Mouse (Mus musculus) ovary, postnatal 36 days (tissue): ENCODE results near the gene Olfr1411.

Experiments
- DNase-seq: peaks from one replicate; pipeline ENCODE4 v3.0.0; 2022; ENCODE audit warnings: low spot score, mixed read lengths

The Olfr1411 gene

DNA sequence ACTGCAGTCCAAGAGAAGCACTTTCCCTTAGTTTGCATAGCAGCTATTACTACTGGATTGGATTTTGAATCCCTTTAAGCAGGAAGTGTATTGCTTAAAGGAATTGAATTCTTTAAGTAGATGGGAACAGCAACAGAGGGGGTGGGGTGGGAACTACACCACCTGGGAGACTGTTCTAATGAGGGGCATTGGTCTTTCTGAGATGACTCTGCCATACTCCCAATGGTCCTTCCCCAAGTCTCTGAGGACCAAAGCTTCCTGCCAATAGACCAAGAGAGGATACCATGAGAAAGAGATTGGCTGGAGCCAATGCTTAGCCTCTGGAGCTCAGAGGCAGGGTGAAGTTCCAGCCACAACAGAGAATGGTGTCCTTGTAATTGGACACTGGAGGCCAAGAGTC lies at the start of gene Olfr1411:
TSS of gene Olfr1411 (plus strand) at position 301 of the 400 bp plus-strand sequence.
- no peak for DNase-seq

DNA sequence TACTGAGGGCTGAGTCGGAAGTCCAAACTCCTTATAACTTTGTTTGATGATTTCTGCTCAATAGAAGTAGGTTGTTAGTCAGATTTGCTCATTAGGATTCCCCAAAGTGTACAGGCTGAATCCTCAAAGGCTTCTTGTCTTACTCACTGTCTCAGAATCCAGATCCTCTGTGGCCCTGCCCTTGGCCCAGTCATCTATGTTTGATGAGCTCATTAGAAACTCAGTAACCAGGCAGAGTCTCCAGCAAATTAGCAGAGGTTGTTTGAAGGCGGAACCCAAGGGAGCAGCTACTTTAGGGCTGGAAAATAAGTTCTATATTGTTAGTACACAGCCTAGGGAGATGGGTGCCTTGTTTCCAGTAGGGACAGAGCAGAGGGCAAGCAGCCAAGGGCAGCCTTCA lies 48.3 kb upstream of the Olfr1411 start:
- no peak for DNase-seq

DNA sequence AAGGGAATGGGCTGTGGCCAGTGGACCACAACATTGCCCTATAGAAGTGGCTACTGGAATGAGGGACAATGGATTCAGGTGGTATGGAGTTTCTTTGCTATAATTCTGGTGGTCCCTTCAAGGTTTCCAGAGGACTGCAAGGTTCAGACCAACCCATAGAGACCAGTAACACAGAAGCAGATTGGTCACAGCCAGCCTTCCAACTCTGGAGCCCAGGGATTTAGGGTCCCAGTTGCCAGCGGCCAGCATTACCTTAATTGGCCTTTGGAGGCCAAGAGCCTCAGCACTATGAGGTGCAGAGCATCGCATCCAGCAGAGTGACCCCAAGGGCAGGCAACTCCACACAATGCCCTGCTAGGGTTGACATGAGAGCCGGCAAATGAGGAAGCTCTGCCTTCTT lies 23.2 kb upstream of the Olfr1411 start, which contains the start of gene Olfr1413:
TSS of gene Olfr1413 (plus strand) at position 301 of the 400 bp plus-strand sequence.
- DNase-seq, result no peak

DNA sequence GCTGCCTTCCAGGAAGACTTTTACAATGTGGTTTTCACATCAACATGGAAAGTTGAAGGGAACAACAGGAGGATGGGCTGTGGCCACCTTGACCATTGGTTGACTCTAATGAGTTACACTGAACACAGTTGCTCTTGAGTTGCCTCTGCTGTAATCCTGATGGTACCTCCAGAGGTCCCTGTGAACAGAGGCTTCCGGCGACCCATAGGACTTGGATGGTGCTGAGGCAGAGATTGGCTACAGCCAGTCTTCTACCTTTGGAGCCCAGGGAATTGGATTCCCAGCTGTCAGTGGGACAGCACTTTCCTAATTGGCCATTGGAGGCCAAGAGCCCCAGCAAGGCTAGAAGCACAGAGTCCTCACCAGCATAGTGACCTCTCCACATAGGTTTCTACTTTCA lies 8.7 kb upstream of the Olfr1411 start, which contains the start of gene Olfr1412:
TSS of gene Olfr1412 (plus strand) at position 301 of the 400 bp plus-strand sequence.
- DNase-seq, result no peak

DNA sequence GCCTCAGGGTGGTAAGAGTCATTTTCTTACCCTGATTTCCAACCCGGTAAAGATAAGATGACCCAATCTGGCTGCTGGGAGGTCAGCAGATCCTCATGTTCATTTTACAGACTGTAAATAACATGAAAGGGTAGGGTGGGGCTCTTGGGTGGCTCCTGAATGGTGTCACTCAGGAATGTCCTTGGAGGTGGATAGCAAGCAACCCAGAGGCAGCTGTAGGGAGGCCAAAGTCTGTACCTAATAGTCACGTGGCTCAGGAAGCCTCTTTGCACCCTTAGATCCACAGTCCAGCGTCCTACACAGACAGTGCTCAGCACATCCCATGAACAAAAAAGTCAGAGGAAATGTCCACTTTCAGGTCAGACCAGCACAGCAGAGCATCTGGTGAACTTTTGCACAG lies 1.8 kb downstream of the Olfr1411 start:
- no peak for DNase-seq

- DNase-seq, result no peak
These were observed 11.3 kb downstream of the Olfr1411 start, which contains the start of gene Olfr1410 for GRCm38 (mm10) chr1:92605482-92605881. Gene Olfr1410, plus strand, starts transcription at chr1:92605782.

DNA sequence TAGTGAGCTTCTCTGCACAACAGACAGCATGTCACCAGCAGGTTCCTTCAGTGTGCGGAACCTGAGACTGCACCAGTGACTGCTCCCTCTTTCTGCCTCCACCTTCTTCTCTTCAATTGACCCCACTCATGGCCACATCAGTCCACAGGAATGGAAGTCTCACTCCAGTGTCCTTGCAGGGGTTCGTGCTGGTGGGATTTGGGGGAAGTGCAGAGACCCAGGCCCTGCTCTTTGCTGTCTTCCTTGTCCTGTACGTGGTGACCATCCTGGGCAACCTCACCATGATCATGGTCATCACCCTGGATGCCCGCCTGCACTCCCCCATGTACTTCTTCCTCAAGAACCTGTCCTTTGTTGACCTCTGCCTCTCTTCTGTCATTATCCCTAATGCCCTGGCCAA lies 13.5 kb downstream of the Olfr1411 start:
- no peak for DNase-seq

DNA sequence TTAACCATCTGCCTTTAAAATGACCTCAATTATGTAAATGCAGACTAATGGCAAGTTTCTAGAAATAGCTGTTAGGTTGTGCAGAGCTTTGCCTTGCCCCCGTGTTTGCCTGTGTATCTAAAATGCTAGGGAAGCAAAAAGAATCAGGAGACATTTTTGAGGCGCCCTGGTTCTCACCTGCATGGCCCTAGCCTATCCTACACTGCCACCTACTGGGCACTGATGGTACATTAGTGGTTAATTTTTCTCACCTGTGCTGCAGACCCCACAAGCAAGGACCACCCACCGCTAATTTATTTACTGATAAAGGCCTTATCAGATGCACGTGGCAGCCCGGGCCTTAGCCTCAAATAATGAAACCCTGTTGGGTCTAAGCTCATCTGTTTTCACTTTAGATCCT lies 16.8 kb downstream of the Olfr1411 start:
- DNase-seq, result peak; percentile 11

- no peak for DNase-seq
These were observed 19.0 kb downstream of the Olfr1411 start for GRCm38 (mm10) chr1:92613175-92613574.

DNA sequence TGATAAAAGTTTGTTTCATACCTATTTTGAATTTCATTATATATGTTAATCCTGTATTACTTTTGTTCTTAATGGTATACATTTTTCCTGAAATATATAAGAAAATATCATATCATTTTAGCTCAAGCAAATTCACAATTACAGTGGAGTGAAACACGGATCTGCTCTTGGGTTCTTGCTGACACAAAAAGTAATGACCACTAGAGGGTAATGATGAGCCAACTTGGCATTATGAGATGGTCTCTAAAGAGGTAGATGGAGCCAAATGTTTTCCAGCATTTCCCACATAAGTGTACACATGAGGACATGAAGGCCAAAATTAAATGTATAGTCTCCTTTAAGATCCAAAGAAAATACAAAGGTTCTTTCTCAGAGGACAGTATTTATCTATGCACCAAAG lies 20.3 kb downstream of the Olfr1411 start:
- no peak for DNase-seq

DNA sequence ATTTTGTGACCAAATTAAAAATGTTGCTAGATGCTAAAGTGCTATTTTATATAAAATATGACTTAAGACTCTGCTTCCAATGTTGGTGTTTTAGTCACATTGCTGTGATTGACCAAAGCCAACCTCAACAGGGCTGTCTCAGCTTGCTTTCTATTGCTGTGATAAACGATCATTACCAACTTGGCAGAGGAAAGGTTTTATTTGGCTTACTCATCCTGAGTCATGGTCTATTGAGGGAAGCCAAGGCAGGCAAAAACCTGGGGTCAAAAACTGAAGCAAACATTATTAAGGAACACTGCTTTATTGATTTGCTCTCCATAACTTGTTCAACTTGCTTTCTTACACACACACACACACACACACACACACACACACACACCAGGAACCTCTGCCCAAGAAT lies 21.8 kb downstream of the Olfr1411 start:
- DNase-seq, result no peak

DNA sequence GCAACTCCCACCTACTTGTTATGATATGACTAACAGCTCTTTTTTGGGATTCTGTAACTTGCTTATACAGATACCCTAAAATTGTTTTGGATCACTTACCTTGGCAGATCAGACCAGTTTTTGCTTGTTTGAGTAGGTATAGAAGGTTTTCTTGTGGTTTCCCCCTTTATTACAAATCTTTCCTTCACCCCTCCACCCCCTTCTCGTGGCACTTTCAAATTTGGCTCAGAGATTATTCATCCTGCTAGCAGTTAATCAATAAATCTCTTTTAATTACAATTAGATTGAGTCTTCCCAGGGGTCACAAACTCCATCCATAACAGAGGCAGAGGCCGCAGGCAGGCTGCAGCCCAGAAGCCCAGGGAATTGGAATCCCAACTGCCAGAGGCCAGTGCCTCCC lies 23.3 kb downstream of the Olfr1411 start, which contains the start of gene Olfr12:
TSS of gene Olfr12 (plus strand) at position 301 of the 400 bp plus-strand sequence.
- no peak for DNase-seq

GRCm38 (mm10) chr1:92618360-92618759 lies 24.1 kb downstream of the Olfr1411 start:
- DNase-seq, result peak; percentile 60

GRCm38 (mm10) chr1:92628227-92628626 lies 34.0 kb downstream of the Olfr1411 start:
- no peak for DNase-seq

DNA sequence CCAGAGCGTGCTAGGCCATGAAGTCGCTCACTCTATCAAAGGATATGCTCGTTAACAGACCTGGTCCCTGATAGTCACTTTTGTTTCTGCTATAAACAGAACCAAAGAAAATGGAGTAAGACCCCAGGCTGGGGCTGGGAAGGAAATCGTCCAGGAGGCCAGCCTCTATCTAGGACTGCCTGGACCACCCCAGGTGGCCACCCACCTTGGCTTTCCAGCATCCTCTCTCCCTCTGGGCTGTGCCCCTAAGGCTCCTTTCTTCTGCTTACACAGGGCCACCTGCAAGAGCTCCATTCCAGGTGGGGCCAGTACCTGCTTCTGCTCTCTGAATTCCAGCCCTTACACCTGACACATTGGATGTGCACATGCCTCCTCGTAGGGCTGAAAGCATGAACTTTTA lies 38.0 kb downstream of the Olfr1411 start:
- no peak for DNase-seq

- no peak for DNase-seq
These were observed 38.7 kb downstream of the Olfr1411 start for GRCm38 (mm10) chr1:92632948-92633347.

DNA sequence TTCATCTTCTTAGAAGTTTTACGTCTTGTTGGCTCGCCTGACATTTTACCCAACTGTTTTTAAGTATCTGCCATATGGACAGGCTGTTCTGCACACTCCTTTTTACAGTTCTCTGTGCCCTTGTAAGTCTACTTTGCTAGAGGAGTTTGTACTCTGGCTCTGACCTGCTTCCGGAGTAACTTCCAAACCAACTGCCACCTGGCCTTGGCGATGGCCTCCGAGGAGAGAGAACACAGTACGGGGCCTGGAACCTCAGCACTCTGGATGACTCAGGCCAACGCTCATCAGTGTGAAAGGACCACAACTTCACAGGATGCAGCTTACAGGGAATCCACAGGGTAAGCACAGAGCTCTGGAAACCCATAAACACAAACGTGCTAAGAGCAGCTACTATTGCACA lies 39.5 kb downstream of the Olfr1411 start:
- DNase-seq, result no peak

DNA sequence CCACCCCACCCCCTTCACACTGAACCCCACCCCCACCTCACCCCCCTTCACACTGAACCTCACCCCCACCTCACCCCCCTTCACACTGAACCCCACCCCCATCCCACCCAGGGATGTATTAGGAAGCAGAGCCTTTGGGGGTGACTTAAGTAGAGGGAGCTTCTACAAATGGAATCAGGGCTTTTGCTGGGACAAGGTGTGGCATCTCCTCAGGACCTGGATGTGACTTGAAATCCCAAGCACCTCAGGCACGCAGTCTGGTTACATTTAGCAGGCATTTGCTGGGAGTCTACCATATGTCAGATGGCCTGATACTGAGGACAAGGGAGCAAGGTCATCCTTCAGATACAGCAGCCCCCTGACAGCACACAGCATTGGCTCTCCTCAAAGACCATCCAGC lies 40.4 kb downstream of the Olfr1411 start:
- no peak for DNase-seq

DNA sequence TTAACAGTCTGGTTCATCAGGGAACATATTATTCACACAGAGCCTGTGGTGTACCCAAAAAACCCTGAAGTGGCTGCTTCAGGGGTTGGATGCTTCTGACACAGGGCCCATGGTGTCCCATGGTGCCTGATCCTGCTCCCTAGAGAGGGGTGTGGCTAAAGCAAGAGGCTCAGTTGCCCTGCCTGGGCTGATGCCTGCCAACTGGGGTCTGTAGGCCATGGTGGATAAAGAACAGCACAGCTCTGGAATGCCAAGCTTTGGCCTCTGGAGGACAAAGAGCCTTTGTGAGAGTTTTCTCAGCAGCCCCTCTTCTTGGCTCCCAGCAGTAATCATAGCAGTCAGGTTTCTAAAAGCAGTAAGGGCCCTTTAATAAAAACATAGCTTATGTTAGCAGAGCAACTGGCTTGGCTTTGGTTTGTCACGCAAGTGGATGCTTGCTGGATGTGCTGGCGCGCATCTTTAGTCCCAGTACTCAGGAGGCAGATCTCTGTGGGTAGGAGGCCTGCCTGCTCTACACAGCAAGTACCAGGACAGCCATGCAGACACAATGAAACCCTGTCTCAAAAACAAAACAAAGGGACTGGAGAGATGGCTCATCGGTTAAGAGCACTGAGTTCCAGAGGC lies 40.9 kb downstream of the Olfr1411 start:
- no peak for DNase-seq

GRCm38 (mm10) chr1:92636015-92636414 lies 41.8 kb downstream of the Olfr1411 start:
- DNase-seq, result no peak

DNA sequence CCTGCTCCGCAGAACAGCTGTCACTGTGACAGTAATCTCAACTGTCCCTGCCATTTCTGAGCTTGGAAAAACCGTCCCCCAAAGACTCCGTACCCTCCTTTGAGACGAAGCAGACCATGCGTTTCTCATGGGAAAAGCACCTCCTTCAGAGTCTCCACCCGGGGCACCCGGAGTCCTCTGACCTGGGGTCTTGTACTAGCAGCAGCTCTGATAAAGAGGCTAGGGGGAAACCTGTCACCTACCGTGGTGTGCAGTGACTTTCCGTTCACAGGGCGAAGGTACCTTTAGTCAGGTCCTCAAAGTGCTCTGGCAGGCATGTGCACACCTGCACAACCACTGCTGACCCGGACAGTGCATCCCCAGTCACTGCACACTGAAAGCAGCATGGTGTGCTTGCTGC lies 42.5 kb downstream of the Olfr1411 start:
- DNase-seq, result no peak

GRCm38 (mm10) chr1:92637501-92638172 lies 43.4 kb downstream of the Olfr1411 start:
- DNase-seq, result no peak

DNA sequence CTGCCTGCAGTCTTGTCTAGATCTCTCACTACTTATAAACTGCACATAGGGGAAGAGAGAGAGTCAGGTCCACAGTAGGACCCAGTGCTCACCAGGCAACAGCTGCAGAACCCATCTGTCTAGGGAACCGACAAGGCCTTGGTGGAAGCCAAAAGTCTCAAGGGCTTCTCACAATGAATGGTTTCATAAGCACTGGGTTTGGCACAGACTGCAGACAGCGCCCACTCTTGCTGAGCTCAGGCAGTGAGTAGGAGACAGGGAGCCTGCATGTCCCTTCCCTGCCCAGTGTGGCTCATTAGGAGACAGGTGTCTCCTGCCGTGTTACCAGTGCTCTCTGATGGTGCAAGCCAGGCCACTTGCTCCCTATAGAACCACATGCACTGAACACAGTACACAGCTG lies 44.0 kb downstream of the Olfr1411 start:
- no peak for DNase-seq

- DNase-seq, result no peak
These were observed 44.5 kb downstream of the Olfr1411 start for GRCm38 (mm10) chr1:92638736-92639135.
